Mouse (Mus musculus) erythroblast, embryonic 14.5 days (primary cell): Measurements from ENCODE around the gene Dgkz.

Source experiments
- GATA1 ChIP-seq: IDR thresholded peaks from 2 replicates; pipeline ENCODE4 v1.6.1; 2012; ENCODE audit warnings: low read length, inconsistent platforms, mixed read lengths
- TAL1 ChIP-seq: IDR thresholded peaks from 3 replicates; pipeline ENCODE4 v1.6.1; 2012; ENCODE audit warnings: low read length, inconsistent platforms, mixed read lengths

GRCm38 (mm10) chr2:91948792-91949241, 26.8 kb downstream of the Dgkz start:
- TF ChIP-seq GATA1, result no peak
- no peak for TF ChIP-seq TAL1
